Mouse (Mus musculus): ENCODE results near the gene Rab26. TPM values are rescaled to one million over a fixed set of nuclear protein-coding genes. Genes with fewer than 3 reads are reported as not detected.
A peak's percentile ranks its signal among the peaks of the same experiment; 100 is the strongest.

Gene Rab26
- polyA plus RNA-seq, 1 experiment from 2014 or later = 3.4 TPM

GRCm38 (mm10) chr17:24544613-24545012 lies 10.6 kb upstream of the Rab26 start:
- Histone ChIP-seq H3K36me3 (no peaks in the 10 kb centered on the region), H3K27ac (no peak overlapping the region), H3K27me3 (peaks cover 6% of the 10 kb centered on the region; the same call in 1 of the 2 replicates), H3K4me2 (replicated peaks) (peak overlapping the region; percentile 44), H3K9me3 (no peaks in the 10 kb centered on the region), H3K4me1 (peaks cover 8% of the 10 kb centered on the region; the same call in 1 of the 2 replicates), H3K4me3 (peak overlapping the region; percentile 10), H3K9ac (peak overlapping the region; percentile 58)
- WGBS = 17% methylated on average over 12 of the region's 12 CpGs
- no peak for ATAC-seq (ENCODE audit: low FRiP score, low read depth)

GRCm38 (mm10) chr17:24540375-24540774 lies 6.4 kb upstream of the Rab26 start:
- no peak overlapping the region for H3K4me3 ChIP-seq
- no peak overlapping the region for H3K27ac ChIP-seq
- WGBS = 10% methylated on average over 3 of the region's 3 CpGs
- no peak overlapping the region for H3K9ac ChIP-seq
- no peak for ATAC-seq (ENCODE audit: low FRiP score, low read depth)
- no peaks in the 10 kb centered on the region for H3K36me3 ChIP-seq
- H3K27me3 ChIP-seq = peaks cover 6% of the 10 kb centered on the region; the same call in 1 of the 2 replicates
- H3K4me1 ChIP-seq = peaks cover 18% of the 10 kb centered on the region
- no peak overlapping the region for H3K4me2 ChIP-seq (replicated peaks)
- H3K9me3 ChIP-seq = no peaks in the 10 kb centered on the region

GRCm38 (mm10) chr17:24538950-24539349 lies 4.9 kb upstream of the Rab26 start:
- 67% methylated on average over 8 of the region's 8 CpGs for WGBS
- no peak overlapping the region for H3K9ac ChIP-seq
- H3K9me3 ChIP-seq = no peaks in the 10 kb centered on the region
- no peak overlapping the region for H3K4me3 ChIP-seq
- H3K27ac ChIP-seq = no peak overlapping the region
- peaks cover 18% of the 10 kb centered on the region for H3K4me1 ChIP-seq
- no peaks in the 10 kb centered on the region for H3K36me3 ChIP-seq
- ATAC-seq (ENCODE audit: low FRiP score, low read depth) = no peak
- H3K4me2 ChIP-seq (replicated peaks) = no peak overlapping the region
- H3K27me3 ChIP-seq = no peaks in the 10 kb centered on the region

- Histone ChIP-seq H3K9me3 (no peaks in the 10 kb centered on the region), H3K27ac (peak overlapping the region; percentile 67), H3K36me3 (no peaks in the 10 kb centered on the region), H3K4me3 (no peak overlapping the region), H3K4me2 (replicated peaks) (no peak overlapping the region), H3K4me1 (peaks cover 30% of the 10 kb centered on the region), H3K9ac (peak overlapping the region; percentile 4; the same call in 1 of the 2 replicates), H3K27me3 (no peaks in the 10 kb centered on the region)
- 33% methylated on average over 3 of the region's 3 CpGs for WGBS
- ATAC-seq (ENCODE audit: low FRiP score, low read depth) = no peak
Observed at GRCm38 (mm10) chr17:24537536-24537935, 3.5 kb upstream of the Rab26 start.

- ATAC-seq (ENCODE audit: low FRiP score, low read depth) = no peak
- WGBS = 38% methylated on average over 5 of the region's 5 CpGs
- no peak overlapping the region for H3K4me3 ChIP-seq
- H3K36me3 ChIP-seq = peaks cover 7% of the 10 kb centered on the region
- H3K27ac ChIP-seq = no peak overlapping the region
- no peaks in the 10 kb centered on the region for H3K27me3 ChIP-seq
- H3K9ac ChIP-seq = peak overlapping the region; percentile 13; the same call in 1 of the 2 replicates
- peaks cover 52% of the 10 kb centered on the region for H3K4me1 ChIP-seq
- no peak overlapping the region for H3K4me2 ChIP-seq (replicated peaks)
- no peaks in the 10 kb centered on the region for H3K9me3 ChIP-seq
Observed at GRCm38 (mm10) chr17:24535300-24535699, 1.3 kb upstream of the Rab26 start.

GRCm38 (mm10) chr17:24533099-24533992 lies 664 bp downstream of the Rab26 start:
- peak; percentile 57 for ATAC-seq (ENCODE audit: low FRiP score, low read depth)
- Histone ChIP-seq H3K9me3 (no peaks in the 10 kb centered on the region), H3K4me2 (replicated peaks) (peak overlapping the region; percentile 74), H3K9ac (peak overlapping the region; percentile 67), H3K4me3 (peak overlapping the region; percentile 43), H3K27ac (no peak overlapping the region), H3K4me1 (peaks cover 68% of the 10 kb centered on the region), H3K27me3 (no peaks in the 10 kb centered on the region), H3K36me3 (peaks cover 20% of the 10 kb centered on the region)
- 8% methylated on average over 53 of the region's 53 CpGs for WGBS

- WGBS = 70% methylated on average over 7 of the region's 7 CpGs
- H3K9me3 ChIP-seq = no peaks in the 10 kb centered on the region
- H3K4me3 ChIP-seq = no peak overlapping the region
- H3K4me2 ChIP-seq (replicated peaks) = no peak overlapping the region
- H3K27ac ChIP-seq = no peak overlapping the region
- peaks cover 57% of the 10 kb centered on the region for H3K4me1 ChIP-seq
- no peaks in the 10 kb centered on the region for H3K27me3 ChIP-seq
- H3K9ac ChIP-seq = peak overlapping the region; percentile 67; the same call in 1 of the 2 replicates
- peaks cover 20% of the 10 kb centered on the region for H3K36me3 ChIP-seq
- no peak for ATAC-seq (ENCODE audit: low FRiP score, low read depth)
Observed at GRCm38 (mm10) chr17:24532045-24532444, 2.0 kb downstream of the Rab26 start.

GRCm38 (mm10) chr17:24531064-24531463 lies 2.9 kb downstream of the Rab26 start:
- no peak overlapping the region for H3K4me3 ChIP-seq
- H3K9ac ChIP-seq = peak overlapping the region; percentile 80; the same call in 1 of the 2 replicates
- no peak for ATAC-seq (ENCODE audit: low FRiP score, low read depth)
- peaks cover 20% of the 10 kb centered on the region for H3K36me3 ChIP-seq
- H3K4me2 ChIP-seq (replicated peaks) = peak overlapping the region; percentile 79
- peaks cover 61% of the 10 kb centered on the region for H3K4me1 ChIP-seq
- 48% methylated on average over 3 of the region's 3 CpGs for WGBS
- no peaks in the 10 kb centered on the region for H3K27me3 ChIP-seq
- no peak overlapping the region for H3K27ac ChIP-seq
- H3K9me3 ChIP-seq = no peaks in the 10 kb centered on the region

GRCm38 (mm10) chr17:24530361-24531050 lies 3.5 kb downstream of the Rab26 start:
- H3K9me3 ChIP-seq = no peaks in the 10 kb centered on the region
- 31% methylated on average over 8 of the region's 8 CpGs for WGBS
- peak overlapping the region; percentile 88 for H3K4me3 ChIP-seq
- H3K27ac ChIP-seq = no peak overlapping the region
- no peak for ATAC-seq (ENCODE audit: low FRiP score, low read depth)
- H3K4me2 ChIP-seq (replicated peaks) = peak overlapping the region; percentile 79
- peaks cover 65% of the 10 kb centered on the region for H3K4me1 ChIP-seq
- H3K27me3 ChIP-seq = no peaks in the 10 kb centered on the region
- H3K36me3 ChIP-seq = peaks cover 20% of the 10 kb centered on the region
- H3K9ac ChIP-seq = peak overlapping the region; percentile 80

GRCm38 (mm10) chr17:24529883-24530282 lies 4.1 kb downstream of the Rab26 start:
- peak overlapping the region; percentile 80 for H3K9ac ChIP-seq
- H3K4me2 ChIP-seq (replicated peaks) = peak overlapping the region; percentile 79
- H3K27ac ChIP-seq = peak overlapping the region; percentile 79
- peak overlapping the region; percentile 88 for H3K4me3 ChIP-seq
- H3K27me3 ChIP-seq = no peaks in the 10 kb centered on the region
- H3K36me3 ChIP-seq = peaks cover 24% of the 10 kb centered on the region
- H3K4me1 ChIP-seq = peaks cover 71% of the 10 kb centered on the region
- WGBS = 28% methylated on average over 5 of the region's 5 CpGs
- H3K9me3 ChIP-seq = no peaks in the 10 kb centered on the region
- no peak for ATAC-seq (ENCODE audit: low FRiP score, low read depth)

GRCm38 (mm10) chr17:24529007-24529451 lies 5.0 kb downstream of the Rab26 start:
- H3K4me2 ChIP-seq (replicated peaks) = peak overlapping the region; percentile 79
- H3K9me3 ChIP-seq = no peaks in the 10 kb centered on the region
- H3K27me3 ChIP-seq = no peaks in the 10 kb centered on the region
- peak overlapping the region; percentile 80 for H3K9ac ChIP-seq
- peaks cover 74% of the 10 kb centered on the region for H3K4me1 ChIP-seq
- no peak for ATAC-seq (ENCODE audit: low FRiP score, low read depth)
- H3K4me3 ChIP-seq = peak overlapping the region; percentile 88
- WGBS = under 1% methylated on average over 4 of the region's 4 CpGs
- peak overlapping the region; percentile 79 for H3K27ac ChIP-seq
- peaks cover 24% of the 10 kb centered on the region for H3K36me3 ChIP-seq

GRCm38 (mm10) chr17:24528560-24528918 lies 5.5 kb downstream of the Rab26 start:
- WGBS = under 1% methylated on average over 8 of the region's 8 CpGs
- ATAC-seq (ENCODE audit: low FRiP score, low read depth) = no peak

More at GRCm38 (mm10) chr17:24528560-24528918, 5.5 kb downstream of the Rab26 start:
- Histone ChIP-seq H3K4me1 (peaks cover 72% of the 10 kb centered on the region), H3K4me3 (peak overlapping the region; percentile 88), H3K9ac (peak overlapping the region; percentile 80), H3K4me2 (replicated peaks) (peak overlapping the region; percentile 79), H3K27me3 (no peaks in the 10 kb centered on the region), H3K9me3 (no peaks in the 10 kb centered on the region), H3K36me3 (peaks cover 24% of the 10 kb centered on the region), H3K27ac (peak overlapping the region; percentile 79)

Measured in limb, embryonic 13.5 days (tissue).